Mouse (Mus musculus) heart, postnatal 0 days (tissue): ENCODE data around the gene C1qtnf5.

Experiments
- CTCF ChIP-seq: IDR thresholded peaks from 2 replicates; pipeline ENCODE4 v1.5.1; 2016; ENCODE audit warnings: antibody characterized with exemption, control low read depth, low read depth
- EP300 ChIP-seq: IDR thresholded peaks from 2 replicates; pipeline ENCODE4 v1.6.1; 2016; ENCODE audit warnings: antibody characterized with exemption, low read depth

- TF ChIP-seq CTCF (no peak), EP300 (0 out of 2 replicates have a peak, but pooled peaks have one; percentile 16)
These were observed 27.2 kb downstream of the C1qtnf5 start, which contains the start of gene Mcam for GRCm38 (mm10) chr9:44134101-44134850.
